Mouse (Mus musculus) frontal cortex, postnatal 14 days (tissue): ENCODE results near the gene Mmp9.

Experiments used
- DNase-seq, 2 experiments: peaks; one replicate each; pipeline ENCODE4 v3.0.0; 2022; ENCODE audit warnings: low spot score in 2 of 2

Mmp9 gene

GRCm38 (mm10) chr2:164940140-164940830 is at the start of gene Mmp9:
TSS of gene Mmp9 (plus strand) at chr2:164940780.
- no peak for DNase-seq

GRCm38 (mm10) chr2:164891056-164891834 is 49.3 kb upstream of the Mmp9 start:
- no peak for DNase-seq

- DNase-seq = no peak
Measured at GRCm38 (mm10) chr2:164891908-164892695, 48.5 kb upstream of the Mmp9 start.

- DNase-seq = no peak
Measured at GRCm38 (mm10) chr2:164892696-164893216, 47.8 kb upstream of the Mmp9 start.

GRCm38 (mm10) chr2:164894048-164894447 is 46.5 kb upstream of the Mmp9 start:
- DNase-seq = no peak

GRCm38 (mm10) chr2:164894644-164895043 is 45.9 kb upstream of the Mmp9 start:
- DNase-seq = no peak

- no peak for DNase-seq
Measured at GRCm38 (mm10) chr2:164895885-164896284, 44.7 kb upstream of the Mmp9 start.

GRCm38 (mm10) chr2:164898008-164898407 is 42.6 kb upstream of the Mmp9 start:
- no peak for DNase-seq

GRCm38 (mm10) chr2:164899034-164899433 is 41.5 kb upstream of the Mmp9 start:
- no peak for DNase-seq

GRCm38 (mm10) chr2:164899723-164900459 is 40.7 kb upstream of the Mmp9 start:
- no peak for DNase-seq

- no peak for DNase-seq
Measured at GRCm38 (mm10) chr2:164901380-164901779, 39.2 kb upstream of the Mmp9 start.

- DNase-seq = no peak
Measured at GRCm38 (mm10) chr2:164903496-164903895, 37.1 kb upstream of the Mmp9 start.

- no peak for DNase-seq
Measured at GRCm38 (mm10) chr2:164906071-164906470, 34.5 kb upstream of the Mmp9 start.

GRCm38 (mm10) chr2:164907511-164907910 is 33.1 kb upstream of the Mmp9 start:
- DNase-seq = no peak

- DNase-seq = no peak
Measured at GRCm38 (mm10) chr2:164908011-164908410, 32.6 kb upstream of the Mmp9 start.

- DNase-seq = no peak
Measured at GRCm38 (mm10) chr2:164909100-164909499, 31.5 kb upstream of the Mmp9 start.

- DNase-seq = no peak
Measured at GRCm38 (mm10) chr2:164909542-164909941, 31.0 kb upstream of the Mmp9 start.

GRCm38 (mm10) chr2:164910360-164911061 is 30.1 kb upstream of the Mmp9 start:
- DNase-seq = no peak

GRCm38 (mm10) chr2:164911086-164912048 is 29.2 kb upstream of the Mmp9 start, which contains the start of gene Zfp335:
TSS of gene Zfp335 (minus strand) at chr2:164911757.
- DNase-seq = peak; percentile 86 to 87
